Mouse (Mus musculus) lung, embryonic 14.5 days (tissue): ENCODE measurements around the gene Dll4. TPM values are rescaled to one million over a fixed set of nuclear protein-coding genes. Genes with fewer than 3 reads are reported as not detected.

Experiments
- ATAC-seq: fragments of 200-750 bp; cut with Nextera tagmentation; 2 replicates; pipeline ENCODE4 v1.8.0; 2017; ENCODE audit warnings: mild to moderate bottlenecking, moderate TSS enrichment, moderate library complexity; ENCODE audit not compliant: insufficient read depth
- DNase-seq: peaks from one replicate; pipeline ENCODE4 v3.0.0-alpha.2; 2015
- H3K27ac ChIP-seq: fragments of 300-500 bp; sonication (generic); 2 replicates; pipeline ENCODE4 v1.5.1; 2014; ENCODE audit warnings: low read depth, mild to moderate bottlenecking, moderate library complexity
- H3K27me3 ChIP-seq: fragments of 300-500 bp; sonication (generic); 2 replicates; pipeline ENCODE4 v1.6.1; 2014; ENCODE audit warnings: low read length, control low read depth; ENCODE audit not compliant: insufficient read depth
- H3K36me3 ChIP-seq: fragments of 300-500 bp; sonication (generic); 2 replicates; pipeline ENCODE4 v1.6.1; 2014; ENCODE audit warnings: control low read depth; ENCODE audit not compliant: insufficient read depth
- H3K4me1 ChIP-seq: fragments of 300-500 bp; sonication (generic); 2 replicates; pipeline ENCODE4 v1.6.1; 2014; ENCODE audit warnings: antibody characterized with exemption, control low read depth; ENCODE audit not compliant: insufficient read depth
- H3K4me2 ChIP-seq: fragments of 300-500 bp; sonication (generic); 2 replicates; pipeline ENCODE4 v1.6.1; 2014; ENCODE audit warnings: mild to moderate bottlenecking
- H3K4me3 ChIP-seq: fragments of 300-500 bp; sonication (generic); 2 replicates; pipeline ENCODE4 v1.5.1; 2014; ENCODE audit warnings: low read depth, low read length
- H3K9ac ChIP-seq: fragments of 300-500 bp; sonication (generic); 2 replicates; pipeline ENCODE4 v1.6.1; 2014
- H3K9me3 ChIP-seq: fragments of 300-500 bp; sonication (generic); 2 replicates; pipeline ENCODE4 v1.6.1; 2016; ENCODE audit warnings: low read depth, low read length, control low read depth
- CTCF ChIP-seq: IDR thresholded peaks from 2 replicates; pipeline ENCODE4 v1.5.1; 2016; ENCODE audit warnings: antibody characterized with exemption, low read depth
- WGBS: fragments of 180-500 bp; shearing (Covaris S2); extraction: QIAGEN DNeasy Blood & Tissue Kit; methylation state at CpG from one replicate; pipeline ENCODE4 v1.1.7; 2014; 5-methylcytosine and 5-hydroxymethylcytosine counted together
- polyA plus RNA-seq: library from polyadenylated mRNA; unstranded; fragments of >200 nt; fragmentation: Nextera tagmentation; extraction: Ambion mirVana; gene quantifications from 2 replicates; pipeline ENCODE4 v1.2.1, GENCODE M21; 2014

Dll4 gene
- polyA plus RNA-seq, 1 experiment from 2014 or later: 10.0 TPM

GRCm38 (mm10) chr2:119359721-119360291, 34.2 kb downstream of the Dll4 start:
- no peak for TF ChIP-seq CTCF
- H3K27ac ChIP-seq: no peak overlapping the region
- H3K9me3 ChIP-seq: no peaks in the 10 kb centered on the region
- DNase-seq: no peak
- ATAC-seq: no peak
- no peaks in the 10 kb centered on the region for H3K27me3 ChIP-seq
- H3K9ac ChIP-seq: no peak overlapping the region
- H3K36me3 ChIP-seq: no peaks in the 10 kb centered on the region
- 83% methylated on average over 2 of the region's 2 CpGs for WGBS
- no peaks in the 10 kb centered on the region for H3K4me1 ChIP-seq
- H3K4me3 ChIP-seq: no peak overlapping the region
- H3K4me2 ChIP-seq: no peak overlapping the region

GRCm38 (mm10) chr2:119364969-119365368, 39.4 kb downstream of the Dll4 start:
- Histone ChIP-seq H3K4me3 (no peak overlapping the region), H3K9me3 (no peaks in the 10 kb centered on the region), H3K36me3 (peaks cover 6% of the 10 kb centered on the region; the same call in 1 of the 2 replicates), H3K9ac (no peak overlapping the region), H3K27me3 (no peaks in the 10 kb centered on the region), H3K4me1 (no peaks in the 10 kb centered on the region), H3K4me2 (no peak overlapping the region), H3K27ac (no peak overlapping the region)
- DNase-seq (no peak), ATAC-seq (no peak)
- WGBS: 75% methylated on average over 3 of the region's 3 CpGs
- no peak for TF ChIP-seq CTCF

- DNase-seq: no peak
- no peak for ATAC-seq
- Histone ChIP-seq H3K9me3 (no peaks in the 10 kb centered on the region), H3K27me3 (no peaks in the 10 kb centered on the region), H3K27ac (no peak overlapping the region), H3K4me2 (no peak overlapping the region), H3K9ac (no peak overlapping the region), H3K4me1 (no peaks in the 10 kb centered on the region), H3K36me3 (peaks cover 24% of the 10 kb centered on the region), H3K4me3 (no peak overlapping the region)
- 75% methylated on average over 3 of the region's 3 CpGs for WGBS
- no peak for TF ChIP-seq CTCF
These were observed 41.8 kb downstream of the Dll4 start for GRCm38 (mm10) chr2:119367346-119367745.

- H3K4me2 ChIP-seq: no peak overlapping the region
- H3K36me3 ChIP-seq: peaks cover 49% of the 10 kb centered on the region
- WGBS: 89% methylated on average over 10 of the region's 10 CpGs
- no peaks in the 10 kb centered on the region for H3K9me3 ChIP-seq
- H3K4me3 ChIP-seq: no peak overlapping the region
- H3K9ac ChIP-seq: no peak overlapping the region
- DNase-seq (no peak), ATAC-seq (no peak)
- no peak for TF ChIP-seq CTCF
- no peaks in the 10 kb centered on the region for H3K27me3 ChIP-seq
- H3K4me1 ChIP-seq: no peaks in the 10 kb centered on the region
- no peak overlapping the region for H3K27ac ChIP-seq
These were observed 44.5 kb downstream of the Dll4 start for GRCm38 (mm10) chr2:119370116-119370515.

- peak; percentile 10 for DNase-seq
- TF ChIP-seq CTCF: no peak
- ATAC-seq: no peak
These were observed 51.7 kb downstream of the Dll4 start for GRCm38 (mm10) chr2:119377286-119377685.

GRCm38 (mm10) chr2:119377826-119378225, 52.2 kb downstream of the Dll4 start:
- Histone ChIP-seq H3K4me1 (no peaks in the 10 kb centered on the region), H3K4me3 (no peak overlapping the region), H3K9ac (no peak overlapping the region), H3K36me3 (peaks cover 94% of the 10 kb centered on the region), H3K27me3 (no peaks in the 10 kb centered on the region), H3K9me3 (no peaks in the 10 kb centered on the region), H3K27ac (peak overlapping the region; percentile 15; the same call in 1 of the 2 replicates), H3K4me2 (no peak overlapping the region)
- no peak for DNase-seq
- no peak for ATAC-seq
- TF ChIP-seq CTCF: no peak
- WGBS: 83% methylated on average over 3 of the region's 3 CpGs

More at GRCm38 (mm10) chr2:119377286-119377685, 51.7 kb downstream of the Dll4 start:
- no peaks in the 10 kb centered on the region for H3K27me3 ChIP-seq
- no peak overlapping the region for H3K9ac ChIP-seq
- 78% methylated on average over 9 of the region's 9 CpGs for WGBS
- no peak overlapping the region for H3K4me3 ChIP-seq
- H3K27ac ChIP-seq: no peak overlapping the region
- H3K36me3 ChIP-seq: peaks cover 95% of the 10 kb centered on the region
- no peaks in the 10 kb centered on the region for H3K9me3 ChIP-seq
- no peaks in the 10 kb centered on the region for H3K4me1 ChIP-seq
- no peak overlapping the region for H3K4me2 ChIP-seq

- Histone ChIP-seq H3K9ac (no peak overlapping the region), H3K9me3 (no peaks in the 10 kb centered on the region), H3K36me3 (peaks cover 84% of the 10 kb centered on the region), H3K27me3 (no peaks in the 10 kb centered on the region), H3K4me2 (no peak overlapping the region), H3K27ac (no peak overlapping the region), H3K4me1 (no peaks in the 10 kb centered on the region), H3K4me3 (no peak overlapping the region)
- 90% methylated on average over 3 of the region's 3 CpGs for WGBS
- TF ChIP-seq CTCF: no peak
- ATAC-seq (no peak), DNase-seq (no peak)
These were observed 53.9 kb downstream of the Dll4 start for GRCm38 (mm10) chr2:119379455-119379854.

Other genes with a start within 250 kb of the Dll4 start
- 64.6 and 67.6 TPM in 2 replicates for gene Rad51, start 213.0 kb upstream of the Dll4 start, polyA plus RNA-seq
- 36.1 and 38.9 TPM in 2 replicates for gene Rmdn3, start 168.8 kb upstream of the Dll4 start, polyA plus RNA-seq
- gene Gchfr, start 158.0 kb upstream of the Dll4 start, polyA plus RNA-seq: 24.9 and 25.3 TPM in 2 replicates
- gene Gm14137, start 151.3 kb upstream of the Dll4 start, polyA plus RNA-seq: 0.22 and 0.32 TPM in 2 replicates
- 49.6 and 50.5 TPM in 2 replicates for gene Zfyve19, start 117.2 kb upstream of the Dll4 start, polyA plus RNA-seq
- 17.8 and 19.0 TPM in 2 replicates for gene Dnajc17, start 117.0 kb upstream of the Dll4 start, polyA plus RNA-seq
- 0.41 and 0.42 TPM in 2 replicates for gene Ppp1r14d, start 95.9 kb upstream of the Dll4 start, polyA plus RNA-seq
- 25.4 and 25.5 TPM in 2 replicates for gene Spint1, start 88.4 kb upstream of the Dll4 start, polyA plus RNA-seq
- gene Rhov, start 54.5 kb upstream of the Dll4 start, polyA plus RNA-seq: 0.11 and 0.24 TPM in 2 replicates
- 15.9 and 17.5 TPM in 2 replicates for gene Vps18, start 37.0 kb upstream of the Dll4 start, polyA plus RNA-seq
- 0.64 and 0.70 TPM in 2 replicates for gene Chac1, start 25.4 kb downstream of the Dll4 start, polyA plus RNA-seq
- 6.7 and 6.9 TPM in 2 replicates for gene Ino80, start 151.9 kb downstream of the Dll4 start, polyA plus RNA-seq
- 0.17 and 0.51 TPM in 2 replicates for gene Exd1, start 221.8 kb downstream of the Dll4 start, polyA plus RNA-seq
- gene Chp1, start 221.9 kb downstream of the Dll4 start, polyA plus RNA-seq: 57.3 and 58.9 TPM in 2 replicates